Mouse (Mus musculus) cerebellum, adult 2 months (tissue): ENCODE measurements around the gene Smyd2.

Experiments used
- CTCF ChIP-seq: fragments of 200-500 bp; IDR thresholded peaks from 2 replicates; pipeline ENCODE4 v1.5.1; 2011; ENCODE audit warnings: low read depth, mild to moderate bottlenecking, control low read depth, low read length, moderate library complexity, borderline replicate concordance; ENCODE audit not compliant: insufficient read depth
- POLR2A ChIP-seq: fragments of 200-500 bp; IDR thresholded peaks from 2 replicates; pipeline ENCODE4 v1.6.1; 2011; ENCODE audit warnings: low read length, control low read depth, borderline replicate concordance; ENCODE audit not compliant: insufficient read depth

DNA sequence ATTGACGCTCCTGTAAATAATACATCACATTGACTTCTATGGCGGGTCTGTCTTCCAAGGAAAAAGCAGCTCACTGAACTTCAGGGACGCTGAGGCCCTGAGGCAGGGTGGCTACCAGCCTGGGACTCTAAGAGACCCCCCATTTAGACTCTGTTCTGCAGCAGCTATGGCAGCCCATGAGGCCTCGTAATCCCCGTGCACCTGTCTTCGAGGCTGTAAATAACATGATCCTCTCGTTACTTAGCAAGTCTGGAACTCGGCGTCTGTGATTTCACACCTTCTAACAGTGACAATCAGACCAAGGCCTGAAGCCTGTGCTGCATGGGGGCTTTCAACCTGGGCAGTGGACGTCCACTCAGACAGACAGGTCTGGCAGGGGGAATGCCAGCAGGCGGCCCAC, 19.0 kb downstream of the Smyd2 start:
- TF ChIP-seq CTCF (no peak), POLR2A (no peak)
